Mouse (Mus musculus): ENCODE results near the gene Vstm2l.

DNA sequence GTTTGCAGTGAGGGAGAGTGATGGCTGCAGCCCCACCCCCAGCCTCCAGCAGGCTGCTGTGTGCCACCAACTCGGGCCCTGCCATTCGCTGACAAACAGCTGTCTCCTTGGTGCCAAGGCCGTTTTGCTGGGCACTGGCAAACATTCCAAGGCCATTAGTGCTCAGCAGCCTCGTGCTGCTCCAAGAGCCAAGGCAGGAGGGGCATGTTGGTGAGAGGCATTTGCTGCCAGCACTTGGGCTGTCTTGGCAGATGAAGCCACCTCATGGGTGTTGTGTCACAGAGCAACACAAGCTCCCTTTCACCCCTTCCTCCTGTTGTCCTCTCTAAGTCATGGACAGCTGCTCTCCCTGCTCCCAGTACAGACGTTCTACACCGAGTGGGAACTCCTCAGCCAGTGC, 41.2 kb upstream of the Vstm2l start:
- no peak for TF ChIP-seq CTCF (IDR thresholded peaks at IDR 0.05; ENCODE audit: control insufficient read depth, insufficient read depth, insufficient replicate concordance, low read depth, low read length)
- no peak for TF ChIP-seq POLR2A (IDR thresholded peaks at IDR 0.05; ENCODE audit: control insufficient read depth, low read depth, low read length)
